Mouse (Mus musculus): ENCODE data around the gene Gm8369. TPM values are rescaled to one million over a fixed set of nuclear protein-coding genes. Genes with fewer than 3 reads are reported as not detected.

The Gm8369 gene
- polyA plus RNA-seq, 1 experiment from 2014 or later = not detected

Other genes starting within 250 kb of the Gm8369 start
- gene Ms4a1, start 219.7 kb upstream of the Gm8369 start, polyA plus RNA-seq (2015; fragmentation: Nextera tagmentation; extraction: Ambion mirVana) = not detected in 2 replicates
- gene Ms4a5, start 202.1 kb upstream of the Gm8369 start, polyA plus RNA-seq (2015; fragmentation: Nextera tagmentation; extraction: Ambion mirVana) = not detected in 2 replicates
- gene Ms4a14, start 171.5 kb upstream of the Gm8369 start, polyA plus RNA-seq (2015; fragmentation: Nextera tagmentation; extraction: Ambion mirVana) = 0.12 TPM in 1 of 2 replicates, not detected in the other
- gene Ms4a7, start 149.8 kb upstream of the Gm8369 start, polyA plus RNA-seq (2015; fragmentation: Nextera tagmentation; extraction: Ambion mirVana) = 3.2 and 3.6 TPM in 2 replicates
- 4.9 and 6.2 TPM in 2 replicates for gene Ms4a4a, start 110.4 kb upstream of the Gm8369 start, polyA plus RNA-seq (2015; fragmentation: Nextera tagmentation; extraction: Ambion mirVana)
- gene Ms4a4c, start 81.2 kb upstream of the Gm8369 start, polyA plus RNA-seq (2015; fragmentation: Nextera tagmentation; extraction: Ambion mirVana) = 0.55 and 1.1 TPM in 2 replicates
- 1.6 and 3.8 TPM in 2 replicates for gene Ms4a4b, start 42.4 kb upstream of the Gm8369 start, polyA plus RNA-seq (2015; fragmentation: Nextera tagmentation; extraction: Ambion mirVana)
- gene Ms4a6c, start 16.6 kb upstream of the Gm8369 start, polyA plus RNA-seq (2015; fragmentation: Nextera tagmentation; extraction: Ambion mirVana) = 3.2 and 4.2 TPM in 2 replicates
- gene Ms4a6b, start 30.6 kb downstream of the Gm8369 start, polyA plus RNA-seq (2015; fragmentation: Nextera tagmentation; extraction: Ambion mirVana) = 4.8 and 7.9 TPM in 2 replicates
- 0.93 and 1.1 TPM in 2 replicates for gene Ms4a4d, start 50.9 kb downstream of the Gm8369 start, polyA plus RNA-seq (2015; fragmentation: Nextera tagmentation; extraction: Ambion mirVana)
- gene Ms4a6d, start 118.9 kb downstream of the Gm8369 start, polyA plus RNA-seq (2015; fragmentation: Nextera tagmentation; extraction: Ambion mirVana) = 3.6 and 4.0 TPM in 2 replicates
- 0.09 and 0.10 TPM in 2 replicates for gene Ms4a2, start 137.8 kb downstream of the Gm8369 start, polyA plus RNA-seq (2015; fragmentation: Nextera tagmentation; extraction: Ambion mirVana)
- 0.14 and 0.15 TPM in 2 replicates for gene Ms4a3, start 154.9 kb downstream of the Gm8369 start, polyA plus RNA-seq (2015; fragmentation: Nextera tagmentation; extraction: Ambion mirVana)
- not detected in 2 replicates for gene Oosp2, start 174.6 kb downstream of the Gm8369 start, polyA plus RNA-seq (2015; fragmentation: Nextera tagmentation; extraction: Ambion mirVana)
- not detected in 2 replicates for gene Oosp1, start 205.2 kb downstream of the Gm8369 start, polyA plus RNA-seq (2015; fragmentation: Nextera tagmentation; extraction: Ambion mirVana)
- not detected in 2 replicates for gene Oosp3, start 211.1 kb downstream of the Gm8369 start, polyA plus RNA-seq (2015; fragmentation: Nextera tagmentation; extraction: Ambion mirVana)